Mouse (Mus musculus) heart, postnatal 0 days (tissue): ENCODE data around the gene Slc25a25.

Experiments
- CTCF ChIP-seq: IDR thresholded peaks from 2 replicates; pipeline ENCODE4 v1.5.1; 2016; ENCODE audit warnings: antibody characterized with exemption, control low read depth, low read depth
- EP300 ChIP-seq: IDR thresholded peaks from 2 replicates; pipeline ENCODE4 v1.6.1; 2016; ENCODE audit warnings: antibody characterized with exemption, low read depth

GRCm38 (mm10) chr2:32483179-32483875, 32.1 kb upstream of the Slc25a25 start:
- TF ChIP-seq CTCF (peak; percentile 9; the same call in 1 of the 2 replicates), EP300 (no peak)
